Mouse (Mus musculus): ENCODE data around the gene Clrn2.

GRCm38 (mm10) chr5:45475771-45476170 lies 22.2 kb downstream of the Clrn2 start:
- no peak for TF ChIP-seq CTCF (IDR thresholded peaks at IDR 0.05; ENCODE audit: low read depth, low read length)
- no peak for TF ChIP-seq TAL1 (conservative IDR thresholded peaks at IDR 0.05; ENCODE audit: low read depth, low read length)
- no peak for TF ChIP-seq POLR2AphosphoS5 (IDR thresholded peaks at IDR 0.05; ENCODE audit: insufficient replicate concordance, low read depth, low read length)
- TF ChIP-seq GATA2 (IDR thresholded peaks at IDR 0.05; ENCODE audit: borderline replicate concordance, low read depth, low read length), result no peak

All from G1E (cell line).